Comparison of ENCODE assay signal across 39 mouse cellular contexts in the genomic region with DNA sequence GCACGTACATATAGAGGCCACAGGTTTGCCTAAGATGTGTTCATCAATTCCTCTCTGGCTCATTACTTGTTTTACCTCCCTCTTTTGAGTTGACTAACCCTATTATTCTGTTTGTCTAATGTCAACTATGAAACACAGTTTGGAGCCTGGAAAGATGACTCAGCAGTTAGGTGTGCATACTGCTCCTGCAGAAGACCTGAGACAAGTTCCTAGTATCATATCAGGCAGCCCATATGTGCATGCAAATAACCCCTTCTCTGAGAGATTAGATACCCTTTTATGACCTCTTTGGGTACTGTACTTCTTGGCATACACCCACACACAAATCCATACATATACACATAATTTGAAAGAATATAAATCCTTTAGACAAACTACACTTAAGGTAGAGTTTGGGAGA. TPM values are rescaled to one million over a fixed set of nuclear protein-coding genes. Genes with fewer than 3 reads are reported as not detected.
"Had no signal": no experiment of that assay in that cellular context is flagged by ENCODE, and none has a peak within 500 bp of the region (broad histone marks: within the 10 kb centered on the region; RNA-seq: fewer than 3 reads in every experiment).

No protein-coding gene starts in this region.

- ATAC-seq: forebrain, embryonic 13.5 days; forebrain, embryonic 14.5 days; forebrain, embryonic 15.5 days; forebrain, embryonic 16.5 days; forebrain, postnatal 0 days had no signal

- H3K9ac ChIP-seq: embryonic facial prominence, embryonic 12.5 days; embryonic facial prominence, embryonic 13.5 days; embryonic facial prominence, embryonic 15.5 days; forebrain, embryonic 12.5 days; forebrain, embryonic 13.5 days; forebrain, embryonic 15.5 days; forebrain, postnatal 0 days had no signal

- DNase-seq: cerebellum, adult 9-10 months; cerebellum, adult 9-11 months; cerebellum, postnatal 10 days; cerebellum, postnatal 14 days; cerebellum, postnatal 25 days; cerebellum, postnatal 36 days; embryo, embryonic 11 days; forebrain, postnatal 0 days; gastrocnemius, adult 2 months; gastrocnemius, postnatal 10 days; gastrocnemius, postnatal 14 days; gastrocnemius, postnatal 25 days; gastrocnemius, postnatal 36 days; heart, adult 11 months; heart, adult 18-20 months; heart, adult 2 months had no signal

- H3K4me1 ChIP-seq: embryonic facial prominence, embryonic 10.5 days; embryonic facial prominence, embryonic 12.5 days; embryonic facial prominence, embryonic 13.5 days; embryonic facial prominence, embryonic 15.5 days; forebrain, embryonic 10.5 days; forebrain, embryonic 12.5 days; forebrain, embryonic 13.5 days; forebrain, embryonic 15.5 days had no signal

- H3K27ac ChIP-seq: embryonic facial prominence, embryonic 10.5 days; embryonic facial prominence, embryonic 12.5 days; embryonic facial prominence, embryonic 13.5 days; embryonic facial prominence, embryonic 15.5 days; forebrain, embryonic 10.5 days; forebrain, embryonic 12.5 days; forebrain, embryonic 13.5 days; forebrain, embryonic 15.5 days; gastrocnemius, adult 2 months; heart, adult 2 months had no signal

- H3K36me3 ChIP-seq: embryonic facial prominence, embryonic 10.5 days; embryonic facial prominence, embryonic 12.5 days; embryonic facial prominence, embryonic 13.5 days; embryonic facial prominence, embryonic 15.5 days; forebrain, embryonic 10.5 days; forebrain, embryonic 12.5 days; forebrain, embryonic 15.5 days had no signal

- H3K9me3 ChIP-seq: embryonic facial prominence, embryonic 15.5 days; forebrain, embryonic 12.5 days had no signal

- H3K4me2 ChIP-seq: embryonic facial prominence, embryonic 12.5 days; embryonic facial prominence, embryonic 13.5 days; embryonic facial prominence, embryonic 15.5 days; forebrain, embryonic 12.5 days; forebrain, embryonic 13.5 days; forebrain, embryonic 15.5 days had no signal

- H3K27me3 ChIP-seq: embryonic facial prominence, embryonic 12.5 days; embryonic facial prominence, embryonic 13.5 days; embryonic facial prominence, embryonic 15.5 days; forebrain, embryonic 12.5 days; forebrain, embryonic 13.5 days; forebrain, embryonic 15.5 days had no signal

- H3K4me3 ChIP-seq: embryonic facial prominence, embryonic 10.5 days; embryonic facial prominence, embryonic 12.5 days; embryonic facial prominence, embryonic 13.5 days; embryonic facial prominence, embryonic 15.5 days; erythroblast, embryonic 14.5 days; forebrain, embryonic 10.5 days; forebrain, embryonic 12.5 days; forebrain, embryonic 13.5 days; forebrain, embryonic 15.5 days; gastrocnemius, adult 2 months; heart, adult 2 months had no signal

RNA-seq across cellular contexts. Expression of a gene that starts 1.0 kb away (rescaled TPM):
- total RNA-seq: common myeloid progenitor, adult 5-6 weeks; forebrain, postnatal 0 days; gastrocnemius, adult 18-20 months; gastrocnemius, adult 2 months; gastrocnemius, adult 8-10 months; gastrocnemius, postnatal 10 days; gastrocnemius, postnatal 14 days; gastrocnemius, postnatal 25 days; gastrocnemius, postnatal 36 days; gastrocnemius, postnatal 4 days; granulocyte monocyte progenitor cell, adult 5-6 weeks; heart, adult 18-20 months; heart, adult 2 months; heart, adult 8-10 months had no signal
- polyA plus RNA-seq: cortical plate, adult 2 months; embryonic facial prominence, embryonic 10.5 days; embryonic facial prominence, embryonic 11.5 days; embryonic facial prominence, embryonic 12.5 days; embryonic facial prominence, embryonic 13.5 days; embryonic facial prominence, embryonic 14.5 days; embryonic facial prominence, embryonic 15.5 days; erythroblast, embryonic 14.5 days; forebrain, embryonic 10.5 days; forebrain, embryonic 11.5 days; forebrain, embryonic 12.5 days; forebrain, embryonic 13.5 days; forebrain, embryonic 14.5 days; forebrain, embryonic 15.5 days; forebrain, embryonic 16.5 days; forebrain, postnatal 0 days; frontal cortex, adult 2 months; gonadal fat pad, adult 2 months; heart, adult 2 months had no signal

RNA-seq across cellular contexts. Expression of a gene that starts 48.5 kb away (rescaled TPM):
- total RNA-seq: common myeloid progenitor, adult 5-6 weeks; forebrain, postnatal 0 days; gastrocnemius, adult 18-20 months; gastrocnemius, adult 2 months; gastrocnemius, adult 8-10 months; gastrocnemius, postnatal 10 days; gastrocnemius, postnatal 14 days; gastrocnemius, postnatal 25 days; gastrocnemius, postnatal 36 days; gastrocnemius, postnatal 4 days; granulocyte monocyte progenitor cell, adult 5-6 weeks; heart, adult 18-20 months; heart, adult 2 months; heart, adult 8-10 months had no signal
- polyA plus RNA-seq: cortical plate, adult 2 months; embryonic facial prominence, embryonic 10.5 days; embryonic facial prominence, embryonic 11.5 days; embryonic facial prominence, embryonic 12.5 days; embryonic facial prominence, embryonic 13.5 days; embryonic facial prominence, embryonic 14.5 days; embryonic facial prominence, embryonic 15.5 days; erythroblast, embryonic 14.5 days; forebrain, embryonic 10.5 days; forebrain, embryonic 11.5 days; forebrain, embryonic 12.5 days; forebrain, embryonic 13.5 days; forebrain, embryonic 14.5 days; forebrain, embryonic 15.5 days; forebrain, embryonic 16.5 days; forebrain, postnatal 0 days; frontal cortex, adult 2 months; gonadal fat pad, adult 2 months; heart, adult 2 months had no signal
